Mouse (Mus musculus) cerebellum, postnatal 14 days (tissue): ENCODE measurements at regions not wholly inside any gene's neighbourhood (a gene's known extent, or its start where the extent isn't known, plus 50 kb on each side); places are given as distances from the start of the nearest gene placed in this dataset.
A peak's percentile ranks its signal among the peaks of the same experiment; 100 is the strongest.
"Not testable (repeated sequence)": the region's sequence is repeated elsewhere in the genome, so short reads cannot be mapped to it uniquely, and the experiment has no call there.

Experiments used
- DNase-seq, 2 experiments: peaks; one replicate each; pipeline ENCODE4 v3.0.0; 2021; ENCODE audit warnings: mixed read lengths in 2 of 2

- no peak for DNase-seq
These were observed 162.5 kb upstream of the Zranb2 start for GRCm38 (mm10) chr3:157371509-157371908.

GRCm38 (mm10) chr3:157373333-157373732 is 160.6 kb upstream of the Zranb2 start:
- DNase-seq = peak in 1 of 2 experiments; percentile 5

GRCm38 (mm10) chr3:157374178-157374577 is 159.8 kb upstream of the Zranb2 start:
- DNase-seq = no peak

GRCm38 (mm10) chr3:157377531-157377930 is 156.4 kb upstream of the Zranb2 start:
- DNase-seq = no peak

- DNase-seq = no peak
These were observed 155.8 kb upstream of the Zranb2 start for GRCm38 (mm10) chr3:157378127-157378526.

GRCm38 (mm10) chr3:157391835-157392234 is 142.1 kb upstream of the Zranb2 start:
- no peak for DNase-seq

- DNase-seq = no peak
These were observed 140.1 kb upstream of the Zranb2 start for GRCm38 (mm10) chr3:157393903-157394302.

- DNase-seq = no peak
These were observed 134.1 kb upstream of the Zranb2 start for GRCm38 (mm10) chr3:157399909-157400308.

- no peak for DNase-seq
These were observed 129.9 kb upstream of the Zranb2 start for GRCm38 (mm10) chr3:157404054-157404453.

- not testable (repeated sequence) for DNase-seq
These were observed 110.5 kb upstream of the Zranb2 start for GRCm38 (mm10) chr3:157423447-157423846.

GRCm38 (mm10) chr3:157426720-157427119 is 107.2 kb upstream of the Zranb2 start:
- DNase-seq = no peak

- peak; percentile 44 to 49 for DNase-seq
These were observed 84.2 kb upstream of the Zranb2 start for GRCm38 (mm10) chr3:157449794-157450193.

GRCm38 (mm10) chr3:157471600-157471999 is 62.4 kb upstream of the Zranb2 start:
- DNase-seq = no peak

- DNase-seq = no peak
These were observed 61.3 kb upstream of the Zranb2 start for GRCm38 (mm10) chr3:157472674-157473073.

- no peak for DNase-seq
These were observed 56.2 kb upstream of the Zranb2 start for GRCm38 (mm10) chr3:157477731-157478130.
